Mouse (Mus musculus) intestine, postnatal 0 days (tissue): ENCODE results near the gene Micu2. TPM values are rescaled to one million over a fixed set of nuclear protein-coding genes. Genes with fewer than 3 reads are reported as not detected.

ENCODE experiments used
- ATAC-seq: fragments of 200-750 bp; cut with Nextera tagmentation; 2 replicates; pipeline ENCODE4 v1.8.0; 2017; ENCODE audit warnings: mild to moderate bottlenecking, moderate TSS enrichment, moderate library complexity
- H3K27ac ChIP-seq: fragments of 300-500 bp; sonication (generic); 2 replicates; pipeline ENCODE4 v1.5.1; 2014; ENCODE audit warnings: mild to moderate bottlenecking, low read depth, low read length, moderate library complexity
- H3K27me3 ChIP-seq: fragments of 300-500 bp; sonication (generic); replicated peaks from 2 replicates; pipeline ENCODE4 v1.6.1; 2014; ENCODE audit warnings: low read length, mixed read lengths; ENCODE audit not compliant: control insufficient read depth, insufficient read depth
- H3K36me3 ChIP-seq: fragments of 300-500 bp; sonication (generic); 2 replicates; pipeline ENCODE4 v1.6.1; 2014; ENCODE audit warnings: mild to moderate bottlenecking, moderate library complexity; ENCODE audit not compliant: control insufficient read depth, insufficient read depth
- H3K4me1 ChIP-seq: fragments of 300-500 bp; sonication (generic); replicated peaks from 2 replicates; pipeline ENCODE4 v1.6.1; 2014; ENCODE audit warnings: antibody characterized with exemption, low read length, mixed read lengths; ENCODE audit not compliant: control insufficient read depth, insufficient read depth
- H3K4me2 ChIP-seq: fragments of 300-500 bp; sonication (generic); replicated peaks from 2 replicates; pipeline ENCODE4 v1.6.1; 2014; ENCODE audit warnings: low read depth, mild to moderate bottlenecking, moderate library complexity
- H3K4me3 ChIP-seq: fragments of 300-500 bp; sonication (generic); 2 replicates; pipeline ENCODE4 v1.5.1; 2014; ENCODE audit warnings: low read depth, low read length
- H3K9ac ChIP-seq: fragments of 300-500 bp; sonication (generic); 2 replicates; pipeline ENCODE4 v1.6.1; 2014; ENCODE audit warnings: mild to moderate bottlenecking, low read depth, low read length
- H3K9me3 ChIP-seq: fragments of 300-500 bp; sonication (generic); 2 replicates; pipeline ENCODE4 v1.6.1; 2016; ENCODE audit warnings: mixed run types; ENCODE audit not compliant: control insufficient read depth
- CTCF ChIP-seq: sonication (generic); IDR thresholded peaks from 2 replicates; pipeline ENCODE4 v1.5.1; 2016; ENCODE audit warnings: low read depth, mild to moderate bottlenecking, control low read depth, antibody characterized with exemption, moderate library complexity
- WGBS: fragments of 180-500 bp; shearing (Covaris S2); extraction: QIAGEN DNeasy Blood & Tissue Kit; methylation state at CpG from one replicate; pipeline ENCODE4 v1.1.7; 2014; 5-methylcytosine and 5-hydroxymethylcytosine counted together
- polyA plus RNA-seq: library from polyadenylated mRNA; unstranded; fragments of >200 nt; fragmentation: Nextera tagmentation; extraction: Ambion mirVana; gene quantifications from 2 replicates; pipeline ENCODE4 v1.2.1, GENCODE M21; 2015

Micu2 gene
- 66.5 and 70.0 TPM in 2 replicates for polyA plus RNA-seq

DNA sequence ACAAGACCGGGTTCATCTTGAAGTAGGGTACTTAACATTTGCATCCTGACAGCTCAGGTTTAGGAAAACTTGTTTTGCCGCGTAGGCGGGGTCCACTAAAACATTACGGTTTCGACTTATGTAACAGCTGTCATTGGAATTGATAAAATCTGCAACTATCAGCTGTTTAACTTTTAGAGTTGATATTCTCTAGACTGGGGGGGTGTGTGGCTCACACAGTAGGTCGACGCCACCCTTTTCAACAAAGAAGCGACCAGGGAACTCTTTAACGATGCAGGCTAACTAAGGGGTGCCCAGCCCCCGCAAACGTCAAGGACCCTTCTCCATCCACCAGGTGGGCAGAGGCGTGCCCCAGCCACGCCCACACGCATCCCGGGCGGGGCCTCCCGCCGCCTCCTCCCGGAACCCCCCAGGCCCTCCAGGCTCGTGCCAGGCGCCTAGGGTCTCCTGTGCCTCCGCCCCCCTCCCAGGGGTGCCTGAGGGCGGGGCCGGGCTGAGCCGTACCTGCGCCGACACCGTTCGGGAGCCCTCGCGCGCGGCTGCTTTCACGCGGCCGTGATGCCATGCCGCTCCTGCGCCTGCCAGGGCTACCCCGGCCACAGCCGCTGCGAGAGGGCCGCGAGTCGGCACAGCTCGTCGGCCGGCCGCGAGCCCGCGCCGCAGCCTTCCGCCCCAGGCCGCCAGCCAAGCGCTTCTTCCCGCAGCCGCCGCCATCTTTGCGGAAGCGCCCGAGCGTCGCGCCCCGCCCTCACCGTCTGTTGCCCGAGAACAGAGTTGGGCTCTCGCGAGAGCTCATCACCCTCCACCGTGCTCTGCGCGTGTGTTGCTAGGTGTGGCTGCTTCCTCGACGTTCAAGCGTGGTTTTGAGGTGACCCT lies at the start of gene Micu2:
TSS of gene Micu2 (minus strand) at position 737 of the 876 bp plus-strand sequence.
- Histone ChIP-seq H3K36me3 (no peaks in the 10 kb centered on the region), H3K27ac (peak within 1 kb of the TSS; percentile 93), H3K27me3 (no peaks in the 10 kb centered on the region), H3K9me3 (no peaks in the 10 kb centered on the region), H3K4me1 (no peaks in the 10 kb centered on the region), H3K4me3 (peak within 1 kb of the TSS; percentile 92), H3K9ac (peak within 1 kb of the TSS; percentile 96), H3K4me2 (peak within 1 kb of the TSS; percentile 97)
- 2% methylated on average over 74 of the region's 76 CpGs for WGBS
- peak; percentile 93 for ATAC-seq
- TF ChIP-seq CTCF, result no peak

DNA sequence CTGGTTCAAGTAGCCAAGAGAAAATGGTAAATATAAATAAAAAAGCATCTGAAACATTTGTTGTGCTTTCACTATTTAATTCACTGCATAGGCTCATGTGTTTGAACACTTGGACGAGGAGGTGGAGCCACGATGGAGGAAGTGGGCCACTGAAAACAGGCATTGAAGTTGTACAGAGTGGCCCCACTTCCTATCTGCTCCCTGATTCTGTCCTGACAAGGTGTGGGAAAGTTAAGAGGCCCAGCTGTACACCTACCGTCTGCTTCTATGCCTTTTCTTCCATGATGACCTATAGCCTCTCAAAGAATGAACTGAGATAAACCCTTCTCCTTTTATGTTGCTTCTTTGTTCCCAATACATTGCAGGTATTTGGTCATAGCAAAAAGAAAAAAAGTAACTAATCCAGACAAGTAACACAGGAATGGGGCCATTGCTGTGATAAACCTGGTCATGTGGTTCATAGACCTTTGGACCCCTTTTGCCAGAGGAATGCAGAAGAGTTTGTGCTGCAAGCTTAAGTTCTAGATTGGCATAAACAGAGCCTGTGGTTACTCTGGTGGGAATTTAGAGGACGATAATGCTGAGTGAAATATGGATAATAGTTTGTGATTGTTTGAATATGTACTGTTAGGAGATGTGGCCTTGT lies 47.7 kb upstream of the Micu2 start:
- Histone ChIP-seq H3K36me3 (no peaks in the 10 kb centered on the region), H3K9me3 (no peaks in the 10 kb centered on the region), H3K4me2 (no peak overlapping the region), H3K9ac (no peak overlapping the region), H3K27me3 (no peaks in the 10 kb centered on the region), H3K27ac (peak overlapping the region; percentile 66), H3K4me3 (no peak overlapping the region), H3K4me1 (no peaks in the 10 kb centered on the region)
- ATAC-seq, result peak; percentile 97
- no peak for TF ChIP-seq CTCF
- WGBS, result 34% methylated on average over 4 of the region's 4 CpGs

DNA sequence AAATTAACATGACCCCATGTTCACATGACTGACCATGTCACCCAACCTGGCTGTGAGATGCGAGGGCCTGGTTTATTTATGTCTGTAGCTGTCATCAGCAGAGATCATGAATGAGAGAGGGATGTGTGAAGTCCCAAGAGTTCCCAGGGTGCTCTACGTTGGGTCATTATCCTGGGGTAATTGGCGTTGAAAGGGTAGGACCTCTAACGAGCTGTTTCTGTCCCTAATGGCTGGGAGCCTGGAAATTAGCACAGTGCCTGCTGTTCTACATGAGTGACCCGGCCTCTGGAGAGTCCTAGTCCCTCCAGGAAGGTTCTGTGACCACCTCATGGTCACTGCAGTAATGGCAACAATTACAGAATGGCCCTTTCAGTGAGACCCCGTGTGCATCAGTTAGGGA lies 37.1 kb upstream of the Micu2 start:
- H3K36me3 ChIP-seq, result no peaks in the 10 kb centered on the region
- 66% methylated on average over 6 of the region's 6 CpGs for WGBS
- no peaks in the 10 kb centered on the region for H3K9me3 ChIP-seq
- no peak for TF ChIP-seq CTCF
- no peak overlapping the region for H3K9ac ChIP-seq
- no peak overlapping the region for H3K27ac ChIP-seq
- H3K4me2 ChIP-seq, result no peak overlapping the region
- no peak overlapping the region for H3K4me3 ChIP-seq
- no peaks in the 10 kb centered on the region for H3K4me1 ChIP-seq
- H3K27me3 ChIP-seq, result no peaks in the 10 kb centered on the region
- ATAC-seq, result no peak

DNA sequence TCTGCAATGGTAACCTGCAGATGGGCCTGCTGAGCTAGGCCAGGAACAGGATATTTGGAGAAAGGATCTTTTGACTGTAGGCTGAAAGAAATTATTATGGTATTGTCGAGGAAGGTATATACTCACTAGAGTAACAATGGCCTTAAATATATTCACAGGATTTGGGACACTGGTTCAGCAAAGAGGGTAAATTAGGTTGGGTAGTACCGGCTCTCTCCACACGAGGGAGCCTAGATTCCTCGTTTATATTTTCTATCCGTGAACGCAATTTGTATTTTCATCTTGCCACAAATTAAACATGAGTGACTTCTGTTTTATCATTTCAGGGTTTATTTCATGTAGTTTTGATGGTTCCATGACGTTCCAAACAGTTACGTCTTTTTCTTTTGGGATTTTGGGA lies 35.5 kb upstream of the Micu2 start:
- no peak overlapping the region for H3K4me3 ChIP-seq
- H3K9ac ChIP-seq, result no peak overlapping the region
- H3K27ac ChIP-seq, result no peak overlapping the region
- H3K4me2 ChIP-seq, result no peak overlapping the region
- no peaks in the 10 kb centered on the region for H3K36me3 ChIP-seq
- no peaks in the 10 kb centered on the region for H3K9me3 ChIP-seq
- H3K4me1 ChIP-seq, result no peaks in the 10 kb centered on the region
- 7% methylated on average over 8 of the region's 8 CpGs for WGBS
- no peak for ATAC-seq
- no peaks in the 10 kb centered on the region for H3K27me3 ChIP-seq
- TF ChIP-seq CTCF, result peak; percentile 80

DNA sequence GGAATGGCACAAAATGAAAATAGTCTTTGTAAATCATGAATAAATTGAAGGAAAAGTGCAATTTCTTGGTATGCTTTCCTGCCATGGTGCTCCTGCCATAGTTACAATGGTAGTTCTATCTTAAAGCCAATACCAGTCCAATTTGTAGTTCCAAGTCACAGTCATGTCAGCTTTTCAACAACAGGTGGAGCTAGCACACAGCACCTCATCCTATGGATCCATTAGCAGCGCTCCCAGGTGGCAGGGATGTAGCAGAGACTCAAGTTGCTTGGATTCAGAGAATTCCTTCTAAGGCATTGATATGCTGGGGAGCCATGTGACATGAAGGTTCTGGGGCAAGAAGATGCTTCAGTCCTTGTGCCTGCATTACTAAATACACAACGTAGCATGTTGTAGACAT lies 19.8 kb upstream of the Micu2 start:
- Histone ChIP-seq H3K27ac (no peak overlapping the region), H3K9me3 (no peaks in the 10 kb centered on the region), H3K9ac (no peak overlapping the region), H3K4me3 (no peak overlapping the region), H3K36me3 (no peaks in the 10 kb centered on the region), H3K27me3 (no peaks in the 10 kb centered on the region), H3K4me2 (no peak overlapping the region), H3K4me1 (no peaks in the 10 kb centered on the region)
- ATAC-seq, result no peak
- 46% methylated on average over 2 of the region's 2 CpGs for WGBS
- peak; percentile 93 for TF ChIP-seq CTCF

DNA sequence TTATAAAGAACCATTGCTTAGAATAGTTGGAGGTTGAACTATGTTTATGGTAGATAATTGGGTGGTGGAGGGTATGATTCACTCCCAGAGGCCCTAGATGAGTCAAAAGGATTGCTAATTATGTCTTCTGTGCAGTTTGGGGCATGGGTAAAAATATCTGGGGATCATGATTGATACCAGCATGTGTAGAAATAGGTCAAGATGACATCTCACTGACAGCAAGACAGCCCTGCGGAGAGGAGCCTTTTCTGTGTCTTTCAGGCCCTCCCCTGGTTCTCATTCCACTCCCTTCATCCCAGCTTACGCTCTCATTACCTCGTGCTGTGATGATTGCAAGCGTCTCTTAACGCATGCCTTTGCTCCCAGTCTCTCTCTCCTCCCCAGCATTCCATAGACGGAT lies 4.8 kb upstream of the Micu2 start:
- Histone ChIP-seq H3K9ac (no peak overlapping the region), H3K4me2 (no peak overlapping the region), H3K4me3 (no peak overlapping the region), H3K4me1 (no peaks in the 10 kb centered on the region), H3K27me3 (no peaks in the 10 kb centered on the region), H3K36me3 (no peaks in the 10 kb centered on the region), H3K27ac (no peak overlapping the region), H3K9me3 (no peaks in the 10 kb centered on the region)
- 77% methylated on average over 6 of the region's 6 CpGs for WGBS
- TF ChIP-seq CTCF, result no peak
- no peak for ATAC-seq
